Mouse (Mus musculus) liver, adult 2 months (tissue): Measurements from ENCODE around the gene Ica1. TPM values are rescaled to one million over a fixed set of nuclear protein-coding genes. Genes with fewer than 3 reads are reported as not detected.
A peak's percentile ranks its signal among the peaks of the same experiment; 100 is the strongest.

Experiments
- DNase-seq: peaks from one replicate; pipeline ENCODE4 v3.0.0-alpha.2; 2011; ENCODE audit warnings: low read depth, low spot score; ENCODE audit errors: extremely low read depth
- H3K27ac ChIP-seq: fragments of 200-500 bp; replicated peaks from 2 replicates; pipeline ENCODE4 v1.5.1; 2012; ENCODE audit warnings: low read depth, mild to moderate bottlenecking, control low read depth, inconsistent platforms, low read length; ENCODE audit not compliant: insufficient read depth
- H3K27me3 ChIP-seq: fragments of 200-500 bp; 2 replicates; pipeline ENCODE4 v1.6.1; 2012; ENCODE audit warnings: mild to moderate bottlenecking, moderate library complexity, low read length, inconsistent platforms; ENCODE audit not compliant: control insufficient read depth, insufficient read depth
- H3K36me3 ChIP-seq: fragments of 200-500 bp; 2 replicates; pipeline ENCODE4 v1.6.1; 2012; ENCODE audit warnings: low read length, inconsistent platforms; ENCODE audit not compliant: control insufficient read depth, insufficient read depth
- H3K4me1 ChIP-seq: fragments of 200-500 bp; 2 replicates; pipeline ENCODE4 v1.6.1; 2011; ENCODE audit warnings: low read length; ENCODE audit not compliant: control insufficient read depth, insufficient read depth
- H3K4me3 ChIP-seq: fragments of 200-500 bp; 2 replicates; pipeline ENCODE4 v1.5.1; 2011; ENCODE audit warnings: low read depth, mild to moderate bottlenecking, control low read depth, low read length, moderate library complexity; ENCODE audit not compliant: insufficient read depth
- H3K79me2 ChIP-seq: fragments of 200-500 bp; 2 replicates; pipeline ENCODE4 v1.6.1; 2012; ENCODE audit warnings: inconsistent platforms, mild to moderate bottlenecking, low read length, moderate library complexity; ENCODE audit not compliant: control insufficient read depth, insufficient read depth
- H3K9ac ChIP-seq: fragments of 200-500 bp; 2 replicates; pipeline ENCODE4 v1.6.1; 2012; ENCODE audit warnings: low read depth, mild to moderate bottlenecking, control low read depth, inconsistent platforms, low read length
- CTCF ChIP-seq: fragments of 200-500 bp; IDR thresholded peaks from 2 replicates; pipeline ENCODE4 v1.5.1; 2011; ENCODE audit warnings: low read depth, low read length, control low read depth
- POLR2A ChIP-seq: fragments of 200-500 bp; IDR thresholded peaks from 2 replicates; pipeline ENCODE4 v1.6.1; 2011; ENCODE audit warnings: low read length, control low read depth; ENCODE audit not compliant: insufficient read depth; ENCODE audit errors: extremely low read depth
- WGBS: fragments of 180-500 bp; shearing (Covaris S2); methylation state at CpG from one replicate; pipeline ENCODE4 v1.1.7; 2018; 5-methylcytosine and 5-hydroxymethylcytosine counted together
- polyA plus RNA-seq: library from polyadenylated mRNA; depleted of rRNA; stranded (reverse); fragments of >200 nt; gene quantifications from 2 replicates; pipeline ENCODE4 v1.2.3, GENCODE M21; 2012
- total RNA-seq: library from RNA; depleted of rRNA; stranded (reverse); fragments of >200 nt; gene quantifications from 2 replicates; pipeline ENCODE4 v1.2.3, GENCODE M21; 2014

The Ica1 gene
- total and polyA plus RNA-seq, 2 experiments = 0.84 to 2.9 TPM

DNA sequence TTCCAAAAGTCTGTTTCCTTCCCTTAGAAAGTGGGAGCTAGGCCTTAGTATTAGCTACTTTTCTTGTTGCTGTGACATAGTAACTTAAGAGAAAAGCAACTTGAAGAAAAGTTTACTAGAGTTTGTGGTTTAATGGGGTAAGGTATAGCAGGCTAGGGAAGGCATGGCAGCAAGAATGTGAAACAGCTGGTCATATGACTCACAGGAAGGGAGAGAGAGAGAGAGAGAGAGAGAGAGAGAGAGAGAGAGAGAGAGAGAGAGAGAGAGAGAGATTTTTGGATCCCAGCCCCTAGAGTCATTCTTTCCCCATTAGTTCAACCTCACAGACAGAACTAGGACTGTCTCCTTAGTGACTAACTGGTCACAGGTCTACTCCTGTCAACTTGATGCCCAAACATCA is 2.3 kb upstream of the Ica1 start:
- no peak for TF ChIP-seq CTCF
- no peak for TF ChIP-seq POLR2A
- Histone ChIP-seq H3K27ac (no peak overlapping the region), H3K4me1 (no peaks in the 10 kb centered on the region), H3K9ac (no peak overlapping the region), H3K4me3 (no peak overlapping the region), H3K27me3 (no peaks in the 10 kb centered on the region), H3K79me2 (no peaks in the 10 kb centered on the region), H3K36me3 (no peaks in the 10 kb centered on the region)
- DNase-seq = no peak

GRCm38 (mm10) chr6:8777411-8778295 is 635 bp downstream of the Ica1 start:
- WGBS = 2% methylated on average over 47 of the region's 69 CpGs
- peak; percentile 7 for DNase-seq
- peak overlapping the region; percentile 76 for H3K4me3 ChIP-seq
- H3K4me1 ChIP-seq = no peaks in the 10 kb centered on the region
- no peaks in the 10 kb centered on the region for H3K36me3 ChIP-seq
- H3K27ac ChIP-seq = peak overlapping the region; percentile 26
- H3K79me2 ChIP-seq = no peaks in the 10 kb centered on the region
- no peak for TF ChIP-seq POLR2A
- TF ChIP-seq CTCF = no peak
- H3K27me3 ChIP-seq = no peaks in the 10 kb centered on the region
- H3K9ac ChIP-seq = peak overlapping the region; percentile 54

- 77% methylated on average over 7 of the region's 7 CpGs for WGBS
- Histone ChIP-seq H3K9ac (no peak overlapping the region), H3K79me2 (no peaks in the 10 kb centered on the region), H3K4me3 (no peak overlapping the region), H3K27me3 (no peaks in the 10 kb centered on the region), H3K4me1 (no peaks in the 10 kb centered on the region), H3K27ac (no peak overlapping the region; the same call in 1 of the 2 replicates), H3K36me3 (no peaks in the 10 kb centered on the region)
- DNase-seq = no peak
- TF ChIP-seq CTCF (no peak), POLR2A (no peak)
Observed at GRCm38 (mm10) chr6:8771539-8771938, 6.7 kb downstream of the Ica1 start.

DNA sequence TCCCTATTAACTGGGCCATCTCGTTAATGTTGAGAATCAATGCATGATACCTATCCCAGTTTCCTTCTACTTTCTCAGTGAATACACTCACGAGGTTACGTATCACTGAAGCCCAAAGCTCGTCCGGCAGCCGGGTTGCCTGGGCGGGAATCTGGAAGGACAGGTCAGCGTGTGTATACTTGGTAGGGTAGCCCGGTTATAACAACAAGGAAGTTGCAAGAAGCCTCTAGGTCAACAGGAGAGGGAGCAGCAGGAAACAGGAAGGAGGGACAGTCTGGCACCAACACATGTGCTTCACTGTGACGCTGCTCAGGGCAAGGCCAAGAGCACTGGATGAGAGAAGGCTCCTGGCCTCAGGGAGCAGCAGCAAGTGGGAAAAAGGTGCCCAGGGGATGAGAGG is 7.9 kb downstream of the Ica1 start:
- Histone ChIP-seq H3K36me3 (no peaks in the 10 kb centered on the region), H3K4me3 (0 out of 2 replicates have a peak overlapping the region, but pooled peaks have one; percentile 1), H3K27ac (peak overlapping the region; percentile 34), H3K27me3 (no peaks in the 10 kb centered on the region), H3K4me1 (no peaks in the 10 kb centered on the region), H3K79me2 (no peaks in the 10 kb centered on the region; the same call in 1 of the 2 replicates), H3K9ac (no peak overlapping the region; the same call in 1 of the 2 replicates)
- 66% methylated on average over 10 of the region's 10 CpGs for WGBS
- TF ChIP-seq CTCF = no peak
- TF ChIP-seq POLR2A = no peak
- DNase-seq = peak; percentile 12

GRCm38 (mm10) chr6:8769803-8770202 is 8.5 kb downstream of the Ica1 start:
- Histone ChIP-seq H3K79me2 (no peaks in the 10 kb centered on the region; the same call in 1 of the 2 replicates), H3K27ac (peak overlapping the region; percentile 34), H3K4me3 (no peak overlapping the region), H3K4me1 (no peaks in the 10 kb centered on the region), H3K36me3 (no peaks in the 10 kb centered on the region), H3K9ac (no peak overlapping the region), H3K27me3 (no peaks in the 10 kb centered on the region)
- DNase-seq = peak; percentile 14
- TF ChIP-seq POLR2A = no peak
- no peak for TF ChIP-seq CTCF
- WGBS = 69% methylated on average over 6 of the region's 6 CpGs

DNA sequence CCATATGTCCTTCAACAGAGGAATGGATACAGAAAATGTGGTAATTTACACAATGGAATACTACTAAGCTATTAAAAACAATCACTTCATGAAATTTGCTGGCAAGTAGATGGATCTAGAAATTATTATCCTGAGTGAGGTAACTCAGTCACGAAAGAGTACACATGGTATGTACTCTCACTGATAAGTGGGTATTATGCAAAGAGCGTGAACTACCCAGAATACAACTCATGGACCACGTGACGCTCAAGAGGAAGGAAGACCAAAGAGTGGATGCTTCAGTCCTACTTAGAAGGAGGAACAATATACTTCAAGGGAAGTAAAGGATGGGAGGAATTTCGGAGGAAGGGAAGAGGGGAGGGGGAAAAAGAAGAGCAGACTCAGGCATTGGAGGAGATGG is 11.6 kb downstream of the Ica1 start:
- Histone ChIP-seq H3K79me2 (no peaks in the 10 kb centered on the region; the same call in 1 of the 2 replicates), H3K4me1 (no peaks in the 10 kb centered on the region), H3K27me3 (no peaks in the 10 kb centered on the region), H3K36me3 (no peaks in the 10 kb centered on the region), H3K4me3 (no peak overlapping the region), H3K9ac (no peak overlapping the region), H3K27ac (no peak overlapping the region)
- 77% methylated on average over 5 of the region's 5 CpGs for WGBS
- DNase-seq = no peak
- TF ChIP-seq POLR2A (no peak), CTCF (no peak)
